Comparison of ENCODE assay signal across 8 mouse cellular contexts in the genomic region with DNA sequence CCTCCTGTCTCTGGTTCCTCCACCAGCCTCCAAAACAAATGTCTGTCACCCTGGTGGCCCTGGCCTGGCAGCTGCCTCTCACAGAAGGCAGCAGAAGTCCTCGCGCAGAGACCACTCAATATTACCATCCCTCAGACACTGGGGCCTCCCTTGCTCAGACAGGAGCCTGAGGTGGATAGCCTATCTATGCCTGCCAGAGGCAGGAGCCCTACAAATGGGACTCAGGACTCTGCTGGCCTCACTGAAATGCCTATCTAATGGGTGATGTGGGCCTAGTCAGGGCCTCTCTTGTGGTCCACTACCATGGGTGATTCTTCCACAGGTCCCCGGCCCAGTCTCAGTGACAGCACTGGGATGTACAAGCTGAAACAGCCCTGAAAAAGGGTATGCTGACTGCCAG. TPM values are rescaled to one million over a fixed set of nuclear protein-coding genes. Genes with fewer than 3 reads are reported as not detected.
DNase-seq lines count a peak whose midpoint lies in the region; ATAC-seq and TF ChIP-seq lines count a peak whose summit lies in the region.

No protein-coding gene starts in this region.

- no peak for DNase-seq in CH12.LX (ENCODE audit: extremely low read depth)
- no peak for DNase-seq in ES-E14 (ENCODE audit: low read depth, low spot score)
- no peak for DNase-seq in hindbrain, embryonic 10.5 days (ENCODE audit: low spot score)
- no peak for DNase-seq in spleen, adult 18-20 months
- DNase-seq in frontal cortex, postnatal 36 days (ENCODE audit: low spot score in 2 of 2) = no peak
- no peak for DNase-seq in left cerebral cortex, adult 8-10 months (ENCODE audit: low spot score in 2 of 2)
- no peak for DNase-seq in gastrocnemius, adult 18-20 months (ENCODE audit: low spot score)

- WGBS in hindbrain, embryonic 10.5 days = 75% methylated on average over 3 of the region's 3 CpGs
- 13% methylated on average over 3 of the region's 3 CpGs for WGBS in liver, embryonic 15.5 days (ENCODE audit: insufficient replicate concordance)

- no peak for TF ChIP-seq EP300 in CH12.LX (IDR thresholded peaks at IDR 0.05; ENCODE audit: low read length)

- H3K4me1 ChIP-seq in CH12.LX (ENCODE audit: control insufficient read depth in 1 of 2, insufficient read depth in 2 of 2) (peaks cover 12 to 32% of the 10 kb centered on the region in 2 experiments; a peak in 3 of 4 replicates), ES-E14 (ENCODE audit: control insufficient read depth in 2 of 2, insufficient read depth in 2 of 2, low read length in 2 of 2, poor library complexity in 1 of 2) (peaks cover 0 to 10% of the 10 kb centered on the region in 2 experiments; a peak in 1 of 4 replicates)
- peaks cover 61% of the 10 kb centered on the region for H3K4me1 ChIP-seq in hindbrain, embryonic 10.5 days (replicated peaks)
- peaks cover 74% of the 10 kb centered on the region for H3K4me1 ChIP-seq in liver, embryonic 15.5 days (replicated peaks)

- peak; percentile 40 for ATAC-seq in liver, embryonic 15.5 days (ENCODE audit: insufficient read depth)

- H3K4me3 ChIP-seq in CH12.LX (replicated peaks in 1 of 3; ENCODE audit: low read depth in 2 of 3, low read length in 2 of 3, poor library complexity in 1 of 3) (peak overlapping the region; percentile 87 to 97 (median 96)), ES-E14 (ENCODE audit: insufficient read depth in 1 of 2, low read depth in 1 of 2, low read length in 2 of 2, poor library complexity in 1 of 2, severe bottlenecking in 1 of 2) (peak overlapping the region; percentile 81 to 99)
- H3K4me3 ChIP-seq in hindbrain, embryonic 10.5 days = peak overlapping the region; percentile 87
- H3K4me3 ChIP-seq in liver, embryonic 15.5 days (replicated peaks) = peak overlapping the region; percentile 85

- H3K27me3 ChIP-seq in CH12.LX (replicated peaks) = peaks cover 3% of the 10 kb centered on the region
- 0 out of 2 replicates have a peak, but pooled peaks cover 3% of the 10 kb centered on the region for H3K27me3 ChIP-seq in hindbrain, embryonic 10.5 days (ENCODE audit: insufficient read depth, poor library complexity, severe bottlenecking)
- no peaks in the 10 kb centered on the region for H3K27me3 ChIP-seq in liver, embryonic 15.5 days

- H3K79me2 ChIP-seq in CH12.LX (replicated peaks; ENCODE audit: control insufficient read depth, extremely low read depth, insufficient read depth, poor library complexity, severe bottlenecking) = peaks cover 14% of the 10 kb centered on the region

- H3K27ac ChIP-seq in CH12.LX (ENCODE audit: insufficient read depth, low read depth) (no peak overlapping the region), ES-E14 (ENCODE audit: insufficient read depth, low read depth, low read length, poor library complexity, severe bottlenecking) (no peak overlapping the region)
- peak overlapping the region; percentile 98 for H3K27ac ChIP-seq in hindbrain, embryonic 10.5 days
- H3K27ac ChIP-seq in liver, embryonic 15.5 days (replicated peaks) = peak overlapping the region; percentile 99

- TF ChIP-seq POLR2A in CH12.LX (IDR thresholded peaks at IDR 0.05; ENCODE audit: low read depth, low read length) = no peak

- TF ChIP-seq RAD21 in CH12.LX (IDR thresholded peaks at IDR 0.05; ENCODE audit: low read depth, low read length) = no peak

- peaks cover 2 to 38% of the 10 kb centered on the region in 2 experiments for H3K36me3 ChIP-seq in CH12.LX (replicated peaks in 1 of 2; ENCODE audit: control insufficient read depth in 1 of 2, insufficient read depth in 1 of 2, low read length in 1 of 2)
- peaks cover 20% of the 10 kb centered on the region; the same call in 1 of the 2 replicates for H3K36me3 ChIP-seq in ES-E14 (ENCODE audit: control insufficient read depth, insufficient read depth, low read length, poor library complexity, severe bottlenecking)
- peaks cover 27% of the 10 kb centered on the region for H3K36me3 ChIP-seq in hindbrain, embryonic 10.5 days
- peaks cover 14% of the 10 kb centered on the region for H3K36me3 ChIP-seq in liver, embryonic 15.5 days (replicated peaks)

- H3K9me3 ChIP-seq in CH12.LX (replicated peaks; ENCODE audit: low read length) (no peaks in the 10 kb centered on the region), ES-E14 (ENCODE audit: control insufficient read depth, insufficient read depth, low read depth, low read length) (no peaks in the 10 kb centered on the region)
- no peaks in the 10 kb centered on the region for H3K9me3 ChIP-seq in hindbrain, embryonic 10.5 days
- no peaks in the 10 kb centered on the region for H3K9me3 ChIP-seq in liver, embryonic 15.5 days (replicated peaks)

- in situ Hi-C loops in CH12.LX (cut with MboI; ENCODE audit: low pct_ligation_motif_present, low pct_unique_long_range_greater_than_20kb, low sequenced_read_pairs) = no loop called here
- in situ Hi-C loops in ES-E14 (cut with MboI; ENCODE audit: low sequenced_read_pairs in 2 of 2, unreplicated experiment in 2 of 2) = no loop called here

- TF ChIP-seq CTCF in CH12.LX (conservative IDR thresholded peaks at IDR 0.05 in 1 of 2, IDR thresholded peaks at IDR 0.05 in 1 of 2; ENCODE audit: low read depth in 2 of 2, low read length in 2 of 2) = no peak

- H3K9ac ChIP-seq in CH12.LX (ENCODE audit: insufficient read depth, low read depth) (peak overlapping the region; percentile 34), ES-E14 (ENCODE audit: insufficient read depth, low read depth, low read length, poor library complexity, severe bottlenecking) (peak overlapping the region; percentile 89)
- peak overlapping the region; percentile 91 for H3K9ac ChIP-seq in liver, embryonic 15.5 days

- H3K4me2 ChIP-seq in CH12.LX (ENCODE audit: insufficient read depth, low read depth, poor library complexity, severe bottlenecking) = peak overlapping the region; percentile 83; the same call in 1 of the 2 replicates
- peak overlapping the region; percentile 96 for H3K4me2 ChIP-seq in liver, embryonic 15.5 days

- dilution Hi-C loops in CH12.LX (cut with MboI; ENCODE audit: extremely low pct_ligation_motif_present, extremely low pct_unique_long_range_greater_than_20kb, low sequenced_read_pairs) = no loop called here

TF ChIP-seq in CH12.LX, 34 proteins besides CTCF, POLR2A, EP300 and RAD21:
- TF ChIP-seq MAFK (IDR thresholded peaks at IDR 0.05; ENCODE audit: insufficient replicate concordance, low read length) = no peak
- no peak for TF ChIP-seq GABPA (IDR thresholded peaks at IDR 0.05; ENCODE audit: insufficient replicate concordance, low read depth, low read length)

TF ChIP-seq in ES-E14, 5 proteins besides CTCF, POLR2A, EP300 and RAD21 (continues in another document):
- TF ChIP-seq ZC3H11A (IDR thresholded peaks at IDR 0.05; ENCODE audit: borderline replicate concordance, low read depth, low read length) (no peak), CHD2 (IDR thresholded peaks at IDR 0.05; ENCODE audit: low read depth, low read length) (no peak), HCFC1 (IDR thresholded peaks at IDR 0.05; ENCODE audit: borderline replicate concordance, insufficient read depth, low read length) (no peak), MAFK (IDR thresholded peaks at IDR 0.05; ENCODE audit: insufficient read depth, low read depth, low read length) (no peak)

RNA-seq across cellular contexts. Expression of a gene that starts 1.7 kb away (rescaled TPM):
- total RNA-seq in CH12.LX (2012; rRNA removed) (113 and 210 TPM in 2 replicates), CH12.LX (2014; rRNA removed) (125 and 159 TPM in 2 replicates), ES-E14 (2012; rRNA removed) (138 and 230 TPM in 2 replicates)
- polyA plus RNA-seq in CH12.LX (2012; ENCODE audit: insufficient read length, low read depth) = 95.9 and 106 TPM in 2 replicates
- 187 and 243 TPM in 2 replicates for polyA plus RNA-seq in hindbrain, embryonic 10.5 days (2016; fragmentation: Nextera tagmentation; extraction: Ambion mirVana)
- polyA plus RNA-seq in liver, embryonic 15.5 days (2015; fragmentation: Nextera tagmentation; extraction: Ambion mirVana) = 80.6 and 85.9 TPM in 2 replicates
- total RNA-seq in left cerebral cortex, adult 8-10 months (2022) = 100 to 1,000 TPM; 149 to 184 (median 161) TPM
- total RNA-seq in gastrocnemius, adult 18-20 months (2021) = 1 to 10 TPM; 5.9 to 7.0 TPM

RNA-seq across cellular contexts. Expression of a gene that starts 29.8 kb away (rescaled TPM):
- total RNA-seq in CH12.LX (2012; rRNA removed) (5.1 and 6.2 TPM in 2 replicates), CH12.LX (2014; rRNA removed) (3.3 and 4.1 TPM in 2 replicates), ES-E14 (2012; rRNA removed) (7.1 and 8.4 TPM in 2 replicates)
- polyA plus RNA-seq in CH12.LX (2012; ENCODE audit: insufficient read length, low read depth) = 3.3 and 4.3 TPM in 2 replicates
- polyA plus RNA-seq in hindbrain, embryonic 10.5 days (2016; fragmentation: Nextera tagmentation; extraction: Ambion mirVana) = 40.7 and 42.9 TPM in 2 replicates
- polyA plus RNA-seq in liver, embryonic 15.5 days (2015; fragmentation: Nextera tagmentation; extraction: Ambion mirVana) = 4.4 and 4.7 TPM in 2 replicates
- total RNA-seq in left cerebral cortex, adult 8-10 months (2022) = 10 to 100 TPM; 28.1 to 37.1 (median 34.4) TPM
- 1 to 10 TPM; 4.1 to 4.6 TPM for total RNA-seq in gastrocnemius, adult 18-20 months (2021)

RNA-seq across cellular contexts. Expression of a gene that starts 33.6 kb away (rescaled TPM):
- 0.21 TPM in 1 of 2 replicates, not detected in the other for total RNA-seq in CH12.LX (2012; rRNA removed)
- 0.23 TPM in 1 of 2 replicates, not detected in the other for total RNA-seq in CH12.LX (2014; rRNA removed)
- polyA plus RNA-seq in CH12.LX (2012; ENCODE audit: insufficient read length, low read depth) = not detected in 2 replicates
- 328 and 388 TPM in 2 replicates for total RNA-seq in ES-E14 (2012; rRNA removed)
- not detected in 2 replicates for polyA plus RNA-seq in hindbrain, embryonic 10.5 days (2016; fragmentation: Nextera tagmentation; extraction: Ambion mirVana)
- not detected in 2 replicates for polyA plus RNA-seq in liver, embryonic 15.5 days (2015; fragmentation: Nextera tagmentation; extraction: Ambion mirVana)
- total RNA-seq in left cerebral cortex, adult 8-10 months (2022) = 1 to 10 TPM in 1 of 4 experiments, under 1 TPM in 1, not detected in 2; 0.77 to 1.4 TPM
- total RNA-seq in gastrocnemius, adult 18-20 months (2021) = not detected

RNA-seq across cellular contexts. Expression of a gene that starts 35.2 kb away (rescaled TPM):
- 0.17 TPM in 1 of 2 replicates, not detected in the other for total RNA-seq in CH12.LX (2012; rRNA removed)
- not detected in 2 replicates for total RNA-seq in CH12.LX (2014; rRNA removed)
- 0.16 TPM in 1 of 2 replicates, not detected in the other for polyA plus RNA-seq in CH12.LX (2012; ENCODE audit: insufficient read length, low read depth)
- total RNA-seq in ES-E14 (2012; rRNA removed) = 68.3 and 88.3 TPM in 2 replicates
- 0.36 TPM in 1 of 2 replicates, not detected in the other for polyA plus RNA-seq in hindbrain, embryonic 10.5 days (2016; fragmentation: Nextera tagmentation; extraction: Ambion mirVana)
- polyA plus RNA-seq in liver, embryonic 15.5 days (2015; fragmentation: Nextera tagmentation; extraction: Ambion mirVana) = not detected in 2 replicates
- total RNA-seq in left cerebral cortex, adult 8-10 months (2022) = under 1 TPM in 3 of 4 experiments, not detected in 1; 0.23 to 0.97 (median 0.37) TPM
- total RNA-seq in gastrocnemius, adult 18-20 months (2021) = not detected

RNA-seq across cellular contexts. Expression of a gene that starts 37.8 kb away (rescaled TPM):
- total RNA-seq in CH12.LX (2012; rRNA removed) = 0.25 and 0.34 TPM in 2 replicates
- not detected in 2 replicates for total RNA-seq in CH12.LX (2014; rRNA removed)
- 0.08 and 0.16 TPM in 2 replicates for polyA plus RNA-seq in CH12.LX (2012; ENCODE audit: insufficient read length, low read depth)
- total RNA-seq in ES-E14 (2012; rRNA removed) = 0.54 and 0.63 TPM in 2 replicates
- polyA plus RNA-seq in hindbrain, embryonic 10.5 days (2016; fragmentation: Nextera tagmentation; extraction: Ambion mirVana) = 0.88 and 1.2 TPM in 2 replicates
- polyA plus RNA-seq in liver, embryonic 15.5 days (2015; fragmentation: Nextera tagmentation; extraction: Ambion mirVana) = 2.2 and 3.2 TPM in 2 replicates
- 10 to 100 TPM; 49.9 to 64.9 (median 51.2) TPM for total RNA-seq in left cerebral cortex, adult 8-10 months (2022)
- total RNA-seq in gastrocnemius, adult 18-20 months (2021) = under 1 TPM; 0.07 to 0.26 TPM

Comparison
In these comparisons a context has a peak if more than half of its experiments do, and no peak if none do; other contexts are left out.
1. H3K27ac ChIP-seq: peak in hindbrain, embryonic 10.5 days (single experiment) and liver, embryonic 15.5 days (single experiment); none in CH12.LX (single experiment) and ES-E14 (single experiment).
2. H3K9ac ChIP-seq: peak in every context shown above with its lines; median percentile 91 in liver, embryonic 15.5 days; 89 in ES-E14; 34 in CH12.LX.
3. RNA of a gene that starts 1.7 kb away (total RNA-seq): 113 to 210 TPM in CH12.LX, 149 to 184 TPM in left cerebral cortex, adult 8-10 months and 138 to 230 TPM in ES-E14; 5.9 to 7.0 TPM in gastrocnemius, adult 18-20 months; every median in the first group is over 10 times any median in the second.
4. RNA of a gene that starts 33.6 kb away (total RNA-seq): 328 to 388 TPM in ES-E14; 0.77 to 1.4 TPM in left cerebral cortex, adult 8-10 months, not detected in gastrocnemius, adult 18-20 months and 0.21 to 0.23 TPM in CH12.LX; every median in the first group is over 100 times any median in the second.
5. Peak in every context shown above with its lines, with median percentiles within 50 percentile points of each other: H3K4me3 ChIP-seq.